Mouse (Mus musculus) monocyte, adult 2 months (primary cell): ENCODE data around the gene AC124108.1.

Source experiments
- DNase-seq, 2 experiments: peaks; one replicate each; pipeline ENCODE4 v3.0.0; 2022; ENCODE audit warnings: low spot score in 2 of 2, low read depth in 1 of 2

Gene AC124108.1

DNA sequence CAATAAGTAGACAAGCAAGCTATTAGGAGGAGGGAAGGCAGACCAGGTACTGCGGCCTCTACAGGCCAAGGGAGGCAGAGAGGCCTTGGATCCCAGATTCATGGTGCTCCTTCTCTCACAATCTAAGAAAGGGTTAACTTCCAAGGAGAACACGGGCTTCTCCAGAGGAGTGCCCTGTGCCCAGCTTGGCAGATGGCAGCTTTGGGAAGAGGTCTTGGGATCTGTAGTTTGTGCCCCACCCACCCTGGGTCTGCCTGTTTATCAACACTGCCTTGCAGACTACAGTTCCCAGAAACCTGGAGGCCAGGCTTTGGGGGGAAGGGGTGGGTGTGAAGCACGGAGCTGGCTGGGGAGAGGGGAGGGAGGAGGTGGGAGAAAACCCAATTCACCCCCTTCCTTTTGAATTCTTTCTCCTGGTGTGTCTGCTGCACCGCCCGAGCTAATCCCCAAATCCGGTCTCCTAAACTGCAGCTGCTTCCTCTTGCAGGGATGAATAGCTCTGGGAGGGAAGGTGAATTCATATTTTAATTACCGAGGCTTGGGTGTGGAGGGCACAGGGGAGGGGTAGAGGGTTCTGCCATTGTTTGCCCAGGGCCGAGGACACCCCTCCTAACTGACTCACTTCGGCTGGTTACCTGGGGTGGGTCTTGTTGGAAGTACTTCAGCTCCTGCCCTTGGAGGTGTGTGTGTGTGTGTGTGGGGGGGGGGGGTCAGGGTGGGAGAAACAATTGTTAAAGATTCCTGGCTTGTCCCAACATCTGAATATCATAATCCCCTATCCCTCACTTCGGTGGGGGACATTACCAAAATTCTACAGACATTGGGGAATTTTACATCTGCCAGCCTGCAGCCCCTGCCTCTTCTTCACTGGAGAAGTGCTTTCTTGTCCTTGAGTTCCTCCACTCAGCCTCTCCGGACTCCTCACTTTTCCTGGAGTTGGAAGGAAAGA lies 9.6 kb downstream of the AC124108.1 start:
- no peak for DNase-seq

DNA sequence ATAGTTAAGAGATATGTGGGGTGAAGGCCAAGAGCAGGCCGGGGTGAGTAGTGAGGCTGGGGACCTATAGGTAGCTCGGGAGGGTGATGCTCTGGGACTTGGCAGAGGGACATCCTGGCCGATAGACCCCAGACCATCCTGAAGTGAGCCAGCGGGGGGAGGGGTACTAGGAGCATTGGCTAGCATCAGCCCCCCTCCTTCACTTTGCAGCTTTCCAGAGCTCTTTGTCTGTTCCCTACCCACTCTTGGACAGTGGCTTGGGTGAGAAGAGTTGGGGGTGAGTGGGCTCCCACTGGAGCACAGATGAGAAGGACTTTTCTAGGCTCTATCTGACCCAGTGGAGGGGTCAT lies 10.2 kb downstream of the AC124108.1 start:
- no peak for DNase-seq

DNA sequence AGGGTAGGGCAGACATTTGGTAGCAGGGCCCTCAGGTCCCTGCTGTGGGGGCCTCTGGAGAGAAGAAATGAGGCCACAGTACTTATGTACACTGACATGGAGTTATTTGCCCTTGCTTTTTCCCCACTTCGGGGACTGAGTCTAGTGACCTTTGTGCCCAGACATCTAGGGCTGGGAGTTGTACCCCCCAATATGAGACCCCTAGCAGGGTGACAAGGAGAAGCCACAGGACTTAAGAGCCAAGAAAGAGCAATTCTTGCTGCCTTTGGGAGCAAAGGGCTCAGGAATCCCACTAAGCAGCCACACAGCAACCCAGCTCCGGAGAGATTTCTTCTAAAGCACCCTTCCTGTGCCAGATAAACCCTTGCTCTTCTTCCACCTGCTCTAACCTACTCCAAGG lies 10.7 kb downstream of the AC124108.1 start:
- DNase-seq = no peak

DNA sequence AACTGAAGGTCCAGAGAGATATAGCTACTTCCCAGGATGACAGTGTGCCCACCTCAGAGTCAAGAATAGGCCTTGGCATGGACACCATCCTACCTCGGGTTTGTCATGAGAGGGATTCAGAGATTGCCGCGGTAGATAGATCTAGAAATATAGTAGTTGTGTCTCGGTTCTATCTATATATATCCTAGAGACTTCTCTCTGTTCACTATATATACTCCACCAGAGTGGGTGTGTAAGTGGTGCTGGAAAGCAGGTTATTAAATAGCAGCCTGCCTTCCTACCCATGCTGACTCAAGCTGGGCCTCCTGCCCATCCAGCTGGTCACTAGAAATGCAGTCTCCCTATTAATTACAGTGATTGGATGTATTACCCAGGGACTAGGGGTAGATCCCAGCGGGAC lies 11.5 kb downstream of the AC124108.1 start:
- no peak for DNase-seq

DNA sequence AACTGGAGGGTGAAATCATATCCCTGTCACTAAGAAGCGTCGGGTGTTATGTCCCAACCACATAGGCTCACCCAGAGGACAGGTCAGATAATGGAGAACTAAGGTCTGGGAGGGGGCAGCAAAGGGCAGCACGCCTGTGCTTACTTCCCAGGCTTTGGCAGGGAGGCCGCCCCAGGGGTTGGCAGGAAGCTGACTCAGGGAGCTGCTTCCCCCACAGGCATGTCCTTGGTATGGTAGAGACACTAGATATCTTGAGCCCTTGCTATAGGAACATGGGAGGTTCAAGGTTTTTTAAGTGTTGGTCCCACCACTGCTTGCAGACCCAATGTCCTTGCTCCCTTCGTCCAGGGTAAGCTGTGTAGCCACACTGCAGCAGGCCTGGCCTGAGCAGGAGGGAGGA lies 14.7 kb downstream of the AC124108.1 start:
- DNase-seq = no peak

DNA sequence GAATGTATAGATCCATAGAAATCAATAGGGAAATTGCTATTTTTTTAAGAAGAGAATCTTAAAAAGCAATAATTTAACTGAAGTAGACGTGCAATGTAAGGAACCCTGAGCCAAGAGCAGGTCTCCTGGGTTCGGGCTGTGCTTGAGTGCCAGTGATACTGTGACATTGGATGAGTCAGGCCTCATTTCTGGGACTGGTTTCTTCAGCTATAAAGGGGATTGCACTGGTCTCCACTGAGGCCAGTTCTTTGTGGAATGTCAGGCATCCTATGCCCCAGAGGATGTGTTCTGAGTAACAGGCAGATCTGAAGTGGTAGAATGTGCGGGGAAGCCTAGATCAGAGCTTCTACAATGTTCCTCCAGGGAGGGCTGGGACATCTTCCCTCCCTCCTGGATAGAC lies 15.6 kb downstream of the AC124108.1 start:
- no peak for DNase-seq

DNA sequence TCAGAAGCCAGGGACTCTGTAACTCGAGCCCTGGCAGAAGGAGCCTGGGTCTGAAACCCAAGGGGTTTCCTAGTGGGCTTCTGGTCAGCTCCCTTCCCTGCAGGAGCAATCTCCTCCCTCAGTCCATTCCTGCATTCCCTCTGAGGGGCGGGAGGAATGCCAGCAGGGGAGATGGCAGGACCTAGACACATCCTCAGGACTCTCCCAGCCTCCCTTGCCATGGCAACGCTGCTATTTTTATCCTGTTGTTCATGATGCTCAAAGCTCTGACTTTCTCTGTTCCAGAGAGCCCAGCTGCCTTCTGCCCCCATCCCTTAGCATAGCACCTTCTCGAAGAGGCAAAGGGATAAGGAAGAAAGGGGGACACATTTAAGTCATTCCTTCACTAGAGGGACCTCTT lies 16.9 kb downstream of the AC124108.1 start:
- DNase-seq = no peak

DNA sequence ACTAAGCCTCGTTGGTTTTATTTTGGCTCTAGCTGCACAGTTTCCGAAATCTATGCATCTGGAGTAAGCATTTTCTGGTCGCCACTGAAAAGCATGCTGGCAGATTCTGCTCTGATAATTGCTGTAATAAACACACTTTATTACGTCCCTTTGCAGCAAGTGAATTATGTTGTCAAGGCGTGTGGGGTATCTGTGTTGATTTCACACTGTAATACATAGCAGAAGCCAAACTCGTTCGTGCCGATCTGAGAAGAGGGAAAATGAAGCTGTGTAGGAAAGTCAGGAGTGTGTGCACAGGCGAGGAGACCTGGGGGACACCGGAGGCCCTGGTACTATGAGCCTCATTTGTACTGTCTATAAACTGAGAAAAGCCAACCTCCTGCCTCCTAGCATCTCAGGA lies 18.1 kb downstream of the AC124108.1 start:
- DNase-seq = no peak

DNA sequence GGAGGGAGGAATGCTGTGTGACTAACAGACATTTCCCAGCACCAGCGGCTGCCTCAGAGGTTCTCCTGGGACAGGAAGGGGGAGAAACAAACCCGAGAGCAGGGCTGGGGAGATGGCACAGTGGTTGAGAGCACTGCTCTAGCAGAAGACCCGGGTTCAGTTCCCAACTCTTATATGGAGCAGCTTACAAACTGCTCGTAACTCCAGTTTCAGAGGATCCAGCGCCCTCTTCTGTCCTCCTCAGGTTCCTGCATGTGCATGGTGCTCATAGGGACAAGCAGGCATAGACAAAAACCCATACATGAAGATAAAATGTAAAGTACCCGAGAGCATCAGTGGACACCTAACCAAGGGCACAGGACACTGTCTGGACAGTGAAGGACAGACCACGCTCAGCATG lies 19.7 kb downstream of the AC124108.1 start:
- no peak for DNase-seq

DNA sequence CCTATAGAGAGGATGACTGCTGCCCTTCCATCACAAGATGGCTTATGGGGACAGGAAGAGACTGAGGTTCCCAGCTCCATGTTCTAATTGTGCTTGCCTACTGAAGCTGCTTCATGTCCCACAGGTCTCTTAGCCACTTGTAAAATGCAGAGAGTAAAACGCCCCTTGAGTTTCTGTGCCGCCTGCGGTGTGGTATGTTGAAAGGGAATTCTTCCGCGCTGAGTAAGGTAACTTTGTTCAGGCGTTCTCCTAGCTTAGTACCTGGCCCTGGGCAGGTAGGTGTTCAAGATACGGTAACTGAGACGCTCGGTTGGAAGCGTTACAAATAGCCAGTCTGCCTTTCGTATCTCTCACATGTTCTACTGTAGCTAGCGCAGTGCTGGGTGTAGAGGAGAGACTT lies 20.4 kb downstream of the AC124108.1 start:
- no peak for DNase-seq

DNA sequence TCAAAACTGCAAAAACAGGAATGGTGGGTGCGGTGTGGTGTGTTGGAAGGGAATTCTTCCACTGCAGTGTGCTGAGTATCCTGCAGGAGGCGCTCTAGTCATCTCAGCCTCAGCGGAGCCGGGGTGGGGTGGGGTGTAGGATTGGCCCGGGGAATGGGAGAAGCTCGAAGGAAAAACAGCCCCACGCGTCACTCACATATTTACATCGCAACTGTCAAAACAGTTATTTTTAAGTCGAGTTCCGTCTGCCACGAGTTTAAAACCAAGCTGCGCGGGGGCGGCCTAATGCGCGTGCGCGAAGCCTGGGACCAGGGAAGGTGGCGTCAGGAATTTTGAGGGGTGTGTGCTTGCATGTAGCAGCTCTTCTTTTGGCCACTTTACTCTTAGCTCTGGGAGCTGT lies 21.0 kb downstream of the AC124108.1 start:
- no peak for DNase-seq

DNA sequence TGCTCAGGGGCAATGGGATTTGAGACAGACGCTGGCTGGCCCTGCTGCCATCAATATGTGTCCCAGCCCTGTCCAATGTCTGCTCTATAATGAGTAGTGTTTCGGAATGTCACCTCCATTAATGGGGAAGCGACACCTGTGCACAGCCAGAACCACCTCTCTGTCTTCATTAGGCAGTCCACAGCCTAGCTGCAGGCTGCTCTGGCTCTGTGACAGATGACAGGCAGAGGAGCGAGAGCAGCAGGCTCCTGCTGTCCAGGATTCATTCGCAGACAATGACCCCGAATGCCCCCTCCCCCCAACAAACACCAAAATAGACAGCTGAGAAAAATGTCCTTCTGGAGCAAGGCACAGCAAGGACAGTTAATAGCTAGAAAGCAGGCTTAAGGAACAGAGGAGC lies 21.8 kb downstream of the AC124108.1 start:
- no peak for DNase-seq

DNA sequence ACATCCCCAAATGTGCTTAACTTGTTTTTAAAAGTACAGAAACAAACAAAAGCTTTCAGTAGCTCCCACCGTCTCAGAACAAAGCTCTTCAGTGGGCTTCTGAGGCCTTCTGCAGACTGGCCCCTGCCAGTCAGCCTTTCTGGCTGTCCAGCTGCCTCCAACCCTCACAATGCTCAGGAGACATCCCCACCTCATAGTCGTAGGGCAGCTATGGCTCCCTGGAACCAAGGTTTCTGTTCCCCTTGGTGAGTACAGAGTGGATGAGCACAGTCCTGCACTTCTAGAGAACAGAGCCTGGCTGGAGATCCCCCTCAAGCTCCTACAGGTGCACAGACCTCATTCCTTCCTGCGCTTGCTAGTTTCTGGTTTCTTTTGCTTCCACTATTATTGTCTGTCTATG lies 25.0 kb downstream of the AC124108.1 start:
- DNase-seq = no peak

DNA sequence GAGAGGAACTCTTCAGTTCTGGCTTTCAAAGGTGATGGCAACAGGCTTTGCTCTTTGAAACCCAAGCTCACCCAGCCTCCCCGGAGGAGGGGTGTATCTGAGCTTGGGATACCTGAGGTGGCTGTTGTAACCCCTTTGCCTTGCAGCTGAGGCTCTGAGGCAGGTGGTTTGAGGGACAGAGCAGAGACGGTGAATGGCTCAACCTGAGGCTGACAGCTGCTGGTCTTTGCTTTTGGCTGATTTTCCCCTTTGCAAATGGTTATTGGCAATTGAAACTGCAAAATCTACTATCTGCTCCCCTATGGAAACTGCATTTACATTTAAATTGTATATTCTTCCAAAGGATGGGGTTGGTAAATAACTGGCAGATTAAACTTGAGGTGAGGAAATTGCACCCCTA lies 30.4 kb downstream of the AC124108.1 start:
- no peak for DNase-seq

DNA sequence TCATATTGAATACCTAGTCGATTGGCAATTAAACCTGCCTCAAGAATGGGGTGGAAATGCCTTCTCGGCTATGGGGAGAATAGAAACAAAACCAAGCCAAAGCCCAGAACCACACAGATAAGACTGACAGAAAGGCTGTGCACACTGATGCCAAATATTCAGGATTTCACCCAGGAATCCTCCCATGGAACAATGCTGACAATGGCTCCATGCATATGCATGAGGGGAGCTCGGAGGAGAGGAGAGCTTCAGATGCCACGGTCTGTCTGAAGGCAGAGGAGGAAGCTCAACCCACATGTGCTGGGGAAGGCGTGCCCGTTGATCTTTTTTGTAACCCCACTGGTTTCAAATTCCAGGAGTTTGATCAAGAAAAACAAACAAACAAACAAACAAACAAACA lies 30.9 kb downstream of the AC124108.1 start:
- no peak for DNase-seq

DNA sequence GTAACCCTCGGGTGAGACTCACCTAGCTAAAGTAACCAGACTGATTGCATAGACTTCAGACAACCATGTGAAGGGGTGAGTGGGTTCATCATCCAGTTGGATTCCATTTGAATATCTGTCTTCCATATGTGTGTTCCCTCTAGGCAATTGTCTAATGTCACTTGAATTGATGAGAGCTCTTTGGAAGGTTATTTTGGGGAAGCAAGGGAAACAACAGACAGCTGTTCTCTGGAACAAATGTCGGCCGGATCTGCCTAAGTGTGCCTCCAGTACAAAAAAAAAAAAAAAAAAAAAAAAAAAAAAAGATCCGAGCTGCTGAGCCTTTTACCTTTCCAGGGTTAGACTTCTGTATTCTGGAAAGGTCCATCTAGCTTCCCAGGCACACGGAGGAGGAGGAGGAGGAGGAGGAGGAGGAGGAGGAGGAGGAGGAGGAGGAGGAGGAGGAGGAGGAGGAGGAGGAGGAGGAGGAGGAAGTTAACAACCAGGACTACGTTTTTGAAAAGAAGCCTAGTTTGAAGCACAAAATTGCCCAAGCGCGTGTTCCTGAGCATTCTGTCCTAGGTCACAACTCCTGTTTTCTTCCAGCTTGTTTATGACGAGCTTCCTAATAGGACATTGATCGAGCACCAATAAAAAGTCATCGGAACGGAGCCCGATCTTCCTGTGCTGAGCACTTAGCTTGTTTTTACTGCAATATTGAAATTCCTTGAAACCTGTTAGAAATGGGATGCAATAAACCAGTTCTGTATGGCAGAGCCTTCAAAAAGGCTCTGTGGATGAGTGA lies 35.2 kb downstream of the AC124108.1 start:
- no peak for DNase-seq

DNA sequence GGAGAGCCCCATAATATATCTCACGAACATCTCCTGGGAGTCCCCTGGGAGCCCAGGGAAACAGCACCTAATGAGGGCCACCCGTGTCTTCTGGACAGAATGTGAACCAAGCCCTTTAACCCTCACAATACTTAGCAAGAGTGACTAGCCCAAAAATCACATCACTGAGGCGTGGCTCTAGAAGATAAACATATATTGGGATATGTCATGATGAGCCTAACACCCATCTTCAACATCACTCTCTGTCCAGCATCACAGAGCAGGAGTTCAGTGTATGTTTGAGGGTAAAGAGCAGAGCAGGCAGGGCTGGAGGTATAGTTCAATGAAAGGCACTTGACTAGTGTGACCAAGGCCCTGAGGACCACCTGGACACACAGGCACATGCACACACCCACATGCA lies 38.4 kb downstream of the AC124108.1 start, which contains the start of gene Gm10188:
Gm10188 (minus strand) TSS at position 101 of the 400 bp plus-strand sequence.
- no peak for DNase-seq

DNA sequence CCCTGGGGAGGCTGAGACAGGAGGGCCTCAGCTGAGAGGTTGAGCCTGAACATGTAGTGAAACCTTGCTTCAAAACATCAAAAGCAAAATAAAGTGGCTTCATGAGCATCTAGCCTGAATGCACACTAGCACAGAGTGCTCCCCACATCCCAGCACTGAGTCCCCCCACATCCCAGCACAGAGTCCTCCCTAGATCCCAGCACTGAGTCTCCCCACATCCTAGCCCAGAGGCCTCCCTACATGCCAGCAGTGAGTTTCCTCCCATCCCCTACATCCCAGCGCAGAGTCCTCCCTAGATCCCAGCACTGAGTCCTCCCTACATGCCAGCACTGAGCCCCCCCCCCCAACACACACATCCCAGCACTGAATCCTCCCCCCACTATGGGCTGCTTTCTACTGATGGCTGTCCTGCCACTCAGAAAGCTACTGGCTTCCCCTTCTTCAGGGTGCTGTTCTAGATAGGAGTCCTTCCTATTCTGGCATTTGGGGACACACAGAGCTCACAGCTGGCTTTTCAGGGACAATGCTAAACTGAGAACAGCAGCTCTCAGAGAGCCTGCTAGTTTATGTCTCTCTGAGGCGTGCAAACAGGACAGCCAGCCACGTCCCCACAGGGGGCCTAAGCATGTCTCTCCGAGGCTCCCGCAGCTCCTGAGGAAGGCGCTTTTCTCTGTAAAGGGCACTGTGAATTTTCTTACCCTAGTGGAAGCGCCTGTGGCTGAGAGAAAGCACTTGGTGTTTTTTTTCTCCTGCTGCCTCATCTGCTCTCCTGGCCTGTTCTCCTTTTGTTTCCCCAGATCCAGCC lies 40.4 kb downstream of the AC124108.1 start:
- no peak for DNase-seq

DNA sequence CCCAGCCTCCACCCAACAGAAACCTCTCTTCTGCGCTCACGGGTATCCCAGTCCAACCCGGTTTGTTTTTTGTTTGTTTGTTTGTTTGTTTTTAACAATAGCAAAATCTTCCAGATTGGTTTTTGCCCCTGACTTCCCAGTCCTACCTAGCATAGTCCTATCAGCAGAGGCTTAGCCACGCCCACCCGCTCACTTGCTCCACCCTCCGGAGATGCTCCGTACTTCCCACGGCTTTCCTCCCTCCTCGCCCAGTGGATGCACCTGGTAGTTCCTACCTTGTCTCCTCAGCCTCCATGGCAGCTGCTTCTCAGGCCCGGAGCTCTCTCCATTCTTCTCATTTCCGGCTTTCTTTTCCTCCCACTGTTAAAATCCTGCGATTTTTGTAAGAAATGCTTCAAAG lies 42.3 kb downstream of the AC124108.1 start:
- DNase-seq = no peak

DNA sequence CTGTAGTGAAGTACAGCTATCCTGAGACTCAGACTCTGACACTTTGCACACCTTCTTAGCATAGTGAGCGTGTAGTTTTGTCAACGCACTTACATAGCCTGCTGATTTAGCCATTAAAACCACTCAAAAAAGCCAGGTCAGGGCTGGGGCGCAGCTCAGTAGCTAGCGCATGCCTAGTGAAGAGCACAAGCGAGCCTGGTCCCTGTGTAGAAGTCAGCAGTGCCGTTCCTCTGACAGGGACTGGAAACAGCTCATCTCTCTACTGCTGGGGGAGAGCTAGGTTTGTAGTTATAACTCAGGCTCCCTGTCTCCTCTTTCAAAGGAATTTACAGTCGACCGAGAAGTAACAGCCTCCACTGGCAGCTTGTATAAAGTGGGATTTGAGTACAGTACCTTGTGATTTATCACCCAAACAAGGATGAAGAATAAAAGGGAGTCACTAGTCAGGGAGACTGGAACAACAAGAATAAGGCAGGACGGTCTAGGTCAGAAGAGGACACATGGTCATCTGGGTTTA lies 43.6 kb downstream of the AC124108.1 start:
- DNase-seq = no peak

DNA sequence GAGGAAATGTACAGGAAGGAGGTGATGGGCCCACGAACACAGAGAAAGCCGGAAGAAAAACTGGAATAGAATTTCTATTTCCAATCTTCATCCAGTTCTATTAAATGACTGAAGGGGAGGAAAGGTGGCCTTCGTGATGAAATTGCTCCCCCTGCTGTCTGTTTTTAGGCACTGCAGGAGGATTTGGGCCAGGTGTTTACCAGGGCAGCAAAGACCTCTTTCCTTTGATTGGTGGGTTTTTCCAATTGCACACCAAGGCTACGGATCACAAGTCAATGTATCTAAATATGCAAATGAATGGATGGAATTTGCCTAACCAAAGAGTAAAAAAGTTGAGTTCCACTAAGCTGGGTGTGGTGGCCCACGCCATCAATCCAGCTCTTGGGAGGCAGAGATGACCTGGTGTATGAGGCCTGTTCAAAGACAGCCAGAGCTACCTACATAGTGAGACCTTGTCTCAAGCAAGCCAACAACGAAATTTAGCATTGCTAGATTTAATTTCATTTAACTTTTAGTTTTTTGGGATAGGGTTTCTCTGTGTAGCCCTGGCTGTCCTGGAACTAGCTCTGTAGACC lies 46.4 kb downstream of the AC124108.1 start:
- DNase-seq = peak in 1 of 2 experiments; percentile 5
